Mouse (Mus musculus): ENCODE measurements around the gene Arhgap22. TPM values are rescaled to one million over a fixed set of nuclear protein-coding genes. Genes with fewer than 3 reads are reported as not detected.
A peak's percentile ranks its signal among the peaks of the same experiment; 100 is the strongest.

Gene Arhgap22
- polyA plus RNA-seq, 1 experiment from 2014 or later, result 4.9 TPM

DNA sequence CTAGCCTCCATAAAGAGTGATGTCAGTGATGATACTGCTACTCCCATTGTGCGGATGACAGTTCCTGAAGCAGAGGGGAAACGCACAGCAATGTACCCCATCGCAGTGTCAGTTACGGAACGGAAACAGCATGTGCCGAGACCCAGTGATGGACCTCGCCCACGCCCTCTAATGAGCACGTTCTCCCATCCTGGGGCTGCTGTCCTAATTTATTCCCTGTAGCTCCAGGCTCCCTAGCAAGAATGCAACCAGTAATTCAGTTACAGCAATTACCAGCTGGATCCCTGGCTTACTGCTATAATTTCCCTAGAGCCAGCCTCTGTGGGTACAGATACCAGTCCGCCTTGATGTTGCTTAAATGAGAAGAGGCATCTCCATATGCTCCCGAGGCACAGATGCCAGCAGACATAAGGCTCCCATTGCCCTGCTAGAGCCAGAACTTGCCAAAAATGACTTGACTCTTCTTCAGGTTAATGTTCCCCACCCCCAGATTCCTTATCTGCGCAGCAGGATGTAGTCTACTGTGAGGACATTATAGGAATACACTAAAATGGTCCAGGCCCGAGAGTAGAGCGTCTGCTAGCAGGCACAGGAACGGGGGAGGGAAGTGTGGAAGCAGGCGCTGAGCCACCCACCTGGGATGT, 83.0 kb downstream of the Arhgap22 start:
- 87% methylated on average over 16 of the region's 16 CpGs for WGBS
- no peak for DNase-seq (ENCODE audit: low spot score)
- peaks cover 9% of the 10 kb centered on the region for H3K4me1 ChIP-seq
- no peak overlapping the region for H3K4me3 ChIP-seq
- H3K36me3 ChIP-seq (replicated peaks), result no peaks in the 10 kb centered on the region
- H3K27me3 ChIP-seq (replicated peaks; ENCODE audit: low read depth, poor library complexity, severe bottlenecking), result 0 out of 2 replicates have a peak, but pooled peaks cover 4% of the 10 kb centered on the region
- no peak overlapping the region for H3K27ac ChIP-seq (replicated peaks)
- H3K9me3 ChIP-seq, result no peaks in the 10 kb centered on the region

DNA sequence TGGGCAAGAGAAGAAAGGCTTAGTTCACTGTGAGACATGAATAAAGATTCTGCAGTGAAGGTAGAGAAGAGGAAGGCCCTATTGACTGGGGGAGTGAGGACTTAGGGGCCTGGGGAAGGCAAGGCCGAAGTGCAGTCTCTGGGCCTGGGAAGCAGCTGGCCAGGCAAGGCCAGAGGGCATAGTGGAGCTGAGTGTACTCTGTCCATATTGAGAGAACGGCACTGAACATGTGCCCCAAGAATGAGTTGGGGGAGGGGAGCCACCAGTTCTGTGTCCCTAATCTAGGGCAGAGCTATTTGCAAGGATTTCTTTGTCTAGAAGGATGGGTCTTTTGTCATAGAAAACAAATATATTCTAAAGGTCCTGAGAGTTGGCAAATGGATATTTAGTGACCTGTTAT, 86.8 kb downstream of the Arhgap22 start:
- Histone ChIP-seq H3K36me3 (replicated peaks) (no peaks in the 10 kb centered on the region), H3K9me3 (no peaks in the 10 kb centered on the region), H3K4me3 (no peak overlapping the region), H3K4me1 (peaks cover 14% of the 10 kb centered on the region), H3K27ac (replicated peaks) (no peak overlapping the region), H3K27me3 (replicated peaks; ENCODE audit: low read depth, poor library complexity, severe bottlenecking) (peaks cover 21% of the 10 kb centered on the region; the same call in 1 of the 2 replicates)
- no peak for DNase-seq (ENCODE audit: low spot score)
- 45% methylated on average over 2 of the region's 2 CpGs for WGBS

DNA sequence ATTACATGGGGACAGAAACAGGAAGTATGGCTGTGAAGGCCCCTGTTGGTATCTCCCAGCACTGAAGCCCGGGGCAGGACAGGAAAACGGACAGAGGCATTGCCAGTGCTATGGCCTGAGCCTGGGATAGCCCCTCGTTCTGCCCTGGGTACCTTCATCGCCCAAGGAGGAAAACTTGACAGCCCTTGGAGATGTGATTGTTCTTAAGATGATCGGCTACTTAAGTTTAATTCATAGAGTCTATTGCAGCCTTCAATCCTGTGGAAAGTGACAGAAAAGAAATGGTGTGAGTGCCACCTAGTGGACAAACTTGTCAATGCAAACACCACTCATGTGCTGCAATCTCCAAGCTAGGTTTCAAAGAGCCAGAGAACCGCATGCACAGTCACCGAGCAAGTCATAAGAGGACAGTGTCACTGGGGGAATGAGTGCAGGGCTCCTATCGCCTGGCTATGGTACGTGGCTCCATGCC, 89.6 kb downstream of the Arhgap22 start:
- Histone ChIP-seq H3K36me3 (replicated peaks) (no peaks in the 10 kb centered on the region), H3K27me3 (replicated peaks; ENCODE audit: low read depth, poor library complexity, severe bottlenecking) (peaks cover 21% of the 10 kb centered on the region), H3K4me3 (no peak overlapping the region), H3K4me1 (peaks cover 10% of the 10 kb centered on the region), H3K9me3 (no peaks in the 10 kb centered on the region), H3K27ac (replicated peaks) (no peak overlapping the region)
- WGBS, result 25% methylated on average over 9 of the region's 9 CpGs
- peak; percentile 74 for DNase-seq (ENCODE audit: low spot score)

DNA sequence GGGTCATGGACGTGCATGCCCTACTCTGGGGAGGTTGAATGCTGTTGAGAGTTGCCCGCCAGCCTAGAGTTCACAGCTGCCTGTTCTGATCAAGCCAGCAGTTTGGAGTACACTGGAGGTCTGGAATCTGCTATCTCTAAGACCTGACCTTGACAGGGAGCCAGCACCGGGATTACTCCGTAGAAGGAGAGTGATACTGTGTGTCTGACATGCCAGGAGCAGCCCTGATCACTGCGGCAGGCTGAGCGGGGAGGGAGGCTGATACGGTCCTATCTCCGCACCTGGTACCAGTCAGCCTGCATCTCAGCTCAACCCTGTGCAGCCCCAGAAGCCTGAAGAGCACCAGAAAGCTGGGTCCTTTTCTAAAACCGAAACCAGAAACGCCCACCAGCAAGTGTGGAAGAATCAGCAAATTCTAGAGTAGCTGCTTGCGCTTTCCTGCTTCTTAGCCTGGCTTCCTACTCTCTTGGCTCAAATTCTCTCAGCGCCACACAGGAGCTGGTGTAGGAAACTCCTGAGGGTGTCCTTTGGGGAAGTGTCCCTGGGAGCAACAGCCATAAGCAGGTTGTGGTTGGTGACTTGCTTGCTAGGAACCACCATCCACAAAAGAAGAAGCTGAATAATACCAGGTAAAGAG, 91.9 kb downstream of the Arhgap22 start:
- peaks cover 5% of the 10 kb centered on the region for H3K4me1 ChIP-seq
- no peaks in the 10 kb centered on the region for H3K9me3 ChIP-seq
- no peak overlapping the region for H3K4me3 ChIP-seq
- DNase-seq (ENCODE audit: low spot score), result no peak
- no peak overlapping the region for H3K27ac ChIP-seq (replicated peaks)
- WGBS, result 73% methylated on average over 12 of the region's 12 CpGs
- H3K27me3 ChIP-seq (replicated peaks; ENCODE audit: low read depth, poor library complexity, severe bottlenecking), result peaks cover 36% of the 10 kb centered on the region
- H3K36me3 ChIP-seq (replicated peaks), result no peaks in the 10 kb centered on the region

DNA sequence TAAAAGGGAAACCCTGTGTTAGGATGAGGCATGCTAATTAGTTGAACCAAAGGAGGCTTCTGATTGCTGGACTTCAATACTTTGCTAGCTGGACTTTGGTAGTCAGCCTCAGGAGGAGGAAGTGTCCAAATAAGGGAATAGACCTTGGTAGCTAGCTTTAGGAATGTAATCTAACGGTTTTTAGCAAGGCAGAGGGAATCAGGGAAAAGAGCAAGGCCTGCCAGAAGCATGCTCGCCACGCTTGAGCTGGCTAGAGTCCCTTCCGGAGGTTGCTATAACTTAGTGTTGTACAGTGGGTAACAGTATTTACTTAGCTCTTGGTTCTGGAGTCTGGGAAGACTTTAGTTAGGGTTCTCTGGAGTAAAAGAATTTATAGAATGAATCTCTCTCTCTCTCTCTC, 96.9 kb downstream of the Arhgap22 start:
- Histone ChIP-seq H3K9me3 (no peaks in the 10 kb centered on the region), H3K4me1 (peaks cover 10% of the 10 kb centered on the region; the same call in 1 of the 2 replicates), H3K4me3 (no peak overlapping the region), H3K27me3 (replicated peaks; ENCODE audit: low read depth, poor library complexity, severe bottlenecking) (peaks cover 36% of the 10 kb centered on the region), H3K36me3 (replicated peaks) (no peaks in the 10 kb centered on the region), H3K27ac (replicated peaks) (no peak overlapping the region)
- no peak for DNase-seq (ENCODE audit: low spot score)
- 70% methylated on average over 4 of the region's 4 CpGs for WGBS

DNA sequence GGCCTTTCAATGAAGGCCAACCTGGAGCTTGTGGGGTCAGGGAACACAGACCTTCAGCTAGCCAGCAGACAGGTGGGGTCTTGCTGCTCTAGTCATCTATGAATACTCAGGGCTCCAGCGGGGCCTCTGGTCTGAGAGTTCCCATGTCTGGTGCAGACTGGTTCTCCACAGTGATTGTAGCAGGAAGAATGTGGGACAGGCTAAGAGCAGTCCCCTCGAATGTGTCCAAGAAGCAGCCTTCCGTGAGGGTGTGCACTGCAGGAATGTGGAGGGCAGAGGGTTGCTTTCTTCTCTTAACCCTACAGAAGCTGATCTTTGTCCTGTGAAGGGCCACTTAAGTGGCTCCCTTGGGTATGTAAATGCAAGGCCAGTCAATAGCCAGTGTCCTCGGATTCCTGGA, 98.5 kb downstream of the Arhgap22 start:
- no peak overlapping the region for H3K27ac ChIP-seq (replicated peaks)
- H3K4me1 ChIP-seq, result peaks cover 10% of the 10 kb centered on the region; the same call in 1 of the 2 replicates
- peaks cover 52% of the 10 kb centered on the region for H3K27me3 ChIP-seq (replicated peaks; ENCODE audit: low read depth, poor library complexity, severe bottlenecking)
- DNase-seq (ENCODE audit: low spot score), result peak; percentile 35
- H3K36me3 ChIP-seq (replicated peaks), result no peaks in the 10 kb centered on the region
- WGBS, result 32% methylated on average over 4 of the region's 4 CpGs
- no peaks in the 10 kb centered on the region for H3K9me3 ChIP-seq
- no peak overlapping the region for H3K4me3 ChIP-seq

DNA sequence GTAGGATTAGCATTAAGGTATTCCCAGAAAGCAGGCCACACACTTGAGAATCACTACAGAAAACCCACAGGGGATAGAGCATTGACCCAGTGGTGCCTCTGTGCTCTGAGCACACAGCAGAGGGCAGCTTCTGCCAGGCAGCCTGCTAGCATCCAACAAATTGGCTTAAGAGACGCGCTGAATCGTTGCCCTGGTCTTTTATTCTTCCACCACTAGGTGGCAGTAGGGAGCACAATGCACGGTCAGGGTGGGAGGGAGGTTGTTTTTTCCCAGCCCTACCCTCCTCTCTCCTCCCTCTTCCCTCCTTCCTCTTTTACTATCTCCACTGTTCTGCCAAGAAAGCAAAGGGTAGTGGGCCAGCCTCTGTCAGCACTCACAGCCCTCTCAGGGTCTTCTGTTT, 99.8 kb downstream of the Arhgap22 start:
- under 1% methylated on average over 4 of the region's 4 CpGs for WGBS
- no peaks in the 10 kb centered on the region for H3K9me3 ChIP-seq
- H3K4me3 ChIP-seq, result no peak overlapping the region
- peaks cover 10% of the 10 kb centered on the region; the same call in 1 of the 2 replicates for H3K4me1 ChIP-seq
- peak; percentile 79 for DNase-seq (ENCODE audit: low spot score)
- H3K36me3 ChIP-seq (replicated peaks), result no peaks in the 10 kb centered on the region
- no peak overlapping the region for H3K27ac ChIP-seq (replicated peaks)
- H3K27me3 ChIP-seq (replicated peaks; ENCODE audit: low read depth, poor library complexity, severe bottlenecking), result peaks cover 60% of the 10 kb centered on the region

DNA sequence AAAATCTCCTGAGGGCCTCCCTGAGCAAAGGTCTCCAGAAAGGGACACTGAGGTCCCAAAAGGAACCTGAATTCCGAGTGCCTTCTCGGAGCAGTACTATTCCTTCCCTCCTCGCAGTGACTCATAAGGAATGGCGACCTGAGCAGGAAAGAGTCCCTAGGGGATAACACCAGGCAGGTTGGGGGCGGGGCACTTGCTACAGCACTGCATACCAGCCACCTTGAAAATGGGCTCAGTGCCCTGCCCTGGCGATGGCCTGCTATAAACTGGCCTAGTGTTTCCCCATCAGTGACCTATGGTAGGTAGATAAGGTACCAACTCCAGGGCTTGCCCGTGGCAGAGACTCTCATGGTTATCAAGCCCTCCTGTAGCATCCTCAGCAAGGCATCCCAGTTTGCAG, 100.3 kb downstream of the Arhgap22 start:
- H3K9me3 ChIP-seq, result no peaks in the 10 kb centered on the region
- no peaks in the 10 kb centered on the region for H3K36me3 ChIP-seq (replicated peaks)
- peaks cover 62% of the 10 kb centered on the region for H3K27me3 ChIP-seq (replicated peaks; ENCODE audit: low read depth, poor library complexity, severe bottlenecking)
- no peak for DNase-seq (ENCODE audit: low spot score)
- 48% methylated on average over 7 of the region's 7 CpGs for WGBS
- no peak overlapping the region for H3K27ac ChIP-seq (replicated peaks)
- H3K4me3 ChIP-seq, result no peak overlapping the region
- peaks cover 10% of the 10 kb centered on the region; the same call in 1 of the 2 replicates for H3K4me1 ChIP-seq

DNA sequence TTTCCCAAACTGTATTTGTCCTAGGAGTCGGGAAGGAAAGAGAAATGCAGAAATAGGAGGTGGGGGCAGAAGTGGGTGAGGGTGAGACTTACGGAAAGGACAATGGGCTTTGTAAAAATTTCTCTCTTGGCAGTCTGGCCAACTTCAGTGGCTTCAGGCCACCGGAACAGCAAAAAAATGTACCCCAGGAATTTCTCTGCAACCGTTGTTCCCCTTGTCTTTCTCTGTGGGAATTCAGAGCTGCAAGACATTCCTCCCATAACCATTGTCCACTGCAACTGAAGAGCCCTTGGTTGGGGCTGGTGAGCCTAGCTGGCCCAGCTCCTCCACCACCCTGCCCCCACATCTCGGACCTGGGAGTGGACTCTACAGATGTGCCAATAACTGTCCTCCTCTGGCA, 101.3 kb downstream of the Arhgap22 start:
- H3K4me1 ChIP-seq, result peaks cover 19% of the 10 kb centered on the region
- peaks cover 67% of the 10 kb centered on the region for H3K27me3 ChIP-seq (replicated peaks; ENCODE audit: low read depth, poor library complexity, severe bottlenecking)
- no peaks in the 10 kb centered on the region for H3K9me3 ChIP-seq
- no peaks in the 10 kb centered on the region for H3K36me3 ChIP-seq (replicated peaks)
- H3K27ac ChIP-seq (replicated peaks), result no peak overlapping the region; the same call in 1 of the 2 replicates
- 58% methylated on average over 5 of the region's 5 CpGs for WGBS
- no peak for DNase-seq (ENCODE audit: low spot score)
- no peak overlapping the region for H3K4me3 ChIP-seq

DNA sequence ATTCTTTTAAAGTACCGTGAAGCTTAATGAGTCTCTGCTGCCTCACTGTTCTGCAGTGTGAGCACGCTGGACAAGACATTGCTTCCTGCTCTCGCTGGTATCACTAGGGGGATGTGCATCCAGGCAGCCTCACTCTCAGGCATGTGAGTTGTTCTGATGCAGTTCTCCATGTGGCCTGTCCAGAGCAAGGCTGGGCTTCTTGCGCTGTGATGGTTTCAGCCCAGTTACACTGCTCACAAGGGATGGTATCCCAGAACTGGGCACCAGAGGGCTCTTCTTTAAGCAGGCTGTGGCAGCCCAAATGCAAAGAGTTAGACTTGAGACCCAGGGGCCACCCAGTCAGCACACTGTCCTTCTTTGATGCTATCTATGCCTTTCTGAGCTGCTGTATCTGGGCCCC, 101.9 kb downstream of the Arhgap22 start:
- H3K27ac ChIP-seq (replicated peaks), result no peak overlapping the region
- peaks cover 25% of the 10 kb centered on the region for H3K4me1 ChIP-seq
- H3K36me3 ChIP-seq (replicated peaks), result no peaks in the 10 kb centered on the region
- H3K9me3 ChIP-seq, result no peaks in the 10 kb centered on the region
- no peak for DNase-seq (ENCODE audit: low spot score)
- WGBS, result 55% methylated on average over 4 of the region's 4 CpGs
- peaks cover 68% of the 10 kb centered on the region for H3K27me3 ChIP-seq (replicated peaks; ENCODE audit: low read depth, poor library complexity, severe bottlenecking)
- H3K4me3 ChIP-seq, result no peak overlapping the region

DNA sequence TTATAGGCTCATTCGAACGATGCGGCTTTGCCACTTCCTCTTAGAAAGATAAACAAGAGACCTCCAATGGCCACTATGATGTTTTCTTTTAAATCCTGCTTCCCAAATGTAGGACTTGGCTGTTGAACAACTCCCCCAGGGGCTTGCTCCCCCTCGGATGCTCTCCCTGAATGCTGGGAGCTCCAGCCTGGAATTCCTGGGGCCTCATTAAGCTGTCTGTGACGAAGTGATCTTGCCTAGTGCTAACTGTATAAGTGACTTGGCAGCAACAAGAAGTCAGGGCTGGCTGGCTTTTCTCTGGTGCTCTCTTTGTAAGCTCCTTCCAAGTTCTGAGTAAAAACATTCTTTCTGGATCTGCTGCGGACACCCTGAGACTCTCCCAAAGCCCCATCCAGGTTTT, 104.1 kb downstream of the Arhgap22 start:
- Histone ChIP-seq H3K4me3 (no peak overlapping the region), H3K36me3 (replicated peaks) (no peaks in the 10 kb centered on the region), H3K9me3 (no peaks in the 10 kb centered on the region), H3K27me3 (replicated peaks; ENCODE audit: low read depth, poor library complexity, severe bottlenecking) (peaks cover 84% of the 10 kb centered on the region), H3K4me1 (peaks cover 32% of the 10 kb centered on the region), H3K27ac (replicated peaks) (no peak overlapping the region)
- DNase-seq (ENCODE audit: low spot score), result no peak
- 42% methylated on average over 6 of the region's 6 CpGs for WGBS

DNA sequence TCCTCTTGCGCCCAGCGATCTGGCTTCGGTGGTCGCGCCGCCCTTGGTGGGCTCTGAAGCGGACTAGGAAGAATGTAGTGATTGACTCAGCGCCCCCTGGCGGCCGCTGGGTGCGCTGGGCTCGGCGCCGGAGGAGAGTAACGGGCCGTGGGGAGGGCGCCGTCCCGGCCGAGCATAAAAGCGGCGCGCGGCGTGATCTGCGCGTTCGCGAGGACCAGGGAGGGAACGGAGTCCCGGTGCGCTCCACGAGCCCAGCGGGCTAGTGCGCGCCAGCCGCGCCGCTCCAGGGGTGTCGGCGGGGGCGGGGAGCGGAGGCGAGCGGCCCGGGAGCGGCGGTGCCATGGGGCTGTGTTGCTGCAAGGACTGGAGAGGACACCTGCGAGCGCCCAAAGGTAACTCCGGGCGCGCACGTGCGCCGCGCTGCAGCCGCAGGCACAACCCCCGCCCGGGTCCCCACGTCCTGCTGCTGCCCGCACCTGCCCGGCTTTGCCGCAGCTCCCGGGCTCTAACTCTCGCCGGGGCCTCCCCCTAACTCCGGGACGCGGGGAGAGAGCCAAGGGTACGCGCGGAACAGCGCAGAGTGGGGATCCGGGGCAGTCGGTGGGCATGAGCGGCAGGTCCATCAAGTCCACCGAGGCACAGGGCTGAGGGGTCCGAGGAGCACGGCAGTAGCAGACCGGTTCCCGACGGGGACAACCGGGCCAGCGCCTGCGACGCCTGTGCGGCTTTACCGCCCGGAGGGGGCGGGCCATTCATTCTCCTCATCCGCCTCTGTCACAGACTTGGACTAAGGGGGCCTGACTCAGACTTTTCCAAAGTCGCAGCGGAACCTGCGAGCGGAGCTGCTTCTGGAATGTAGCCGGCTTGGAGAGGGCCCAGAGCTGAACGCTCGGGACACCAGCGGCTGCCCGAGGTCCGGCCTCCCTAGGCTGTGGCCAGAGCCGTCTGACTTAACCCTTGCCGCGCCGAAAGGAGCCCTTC, 106.0 kb downstream of the Arhgap22 start:
- H3K9me3 ChIP-seq, result no peaks in the 10 kb centered on the region
- H3K36me3 ChIP-seq (replicated peaks), result no peaks in the 10 kb centered on the region
- peak overlapping the region; percentile 15; the same call in 1 of the 2 replicates for H3K27ac ChIP-seq (replicated peaks)
- peak; percentile 92 for DNase-seq (ENCODE audit: low spot score)
- peaks cover 81% of the 10 kb centered on the region for H3K27me3 ChIP-seq (replicated peaks; ENCODE audit: low read depth, poor library complexity, severe bottlenecking)
- WGBS, result under 1% methylated on average over 106 of the region's 106 CpGs
- H3K4me1 ChIP-seq, result peaks cover 32% of the 10 kb centered on the region
- H3K4me3 ChIP-seq, result peak overlapping the region; percentile 71

All from embryonic facial prominence, embryonic 10.5 days (tissue).